Mouse (Mus musculus) B cell, adult 2 months (primary cell): ENCODE data around the gene Rfxap.
A peak's percentile ranks its signal among the peaks of the same experiment; 100 is the strongest.

Source experiments
- DNase-seq, 2 experiments: peaks; one replicate each; pipeline ENCODE4 v3.0.0; 2022

The Rfxap gene

GRCm38 (mm10) chr3:54766034-54766433, 41.6 kb downstream of the Rfxap start:
- DNase-seq: no peak

- DNase-seq: peak; percentile 28 to 32
These were observed 42.1 kb downstream of the Rfxap start for GRCm38 (mm10) chr3:54765521-54765920.

- no peak for DNase-seq
These were observed 43.2 kb downstream of the Rfxap start for GRCm38 (mm10) chr3:54764418-54764817.

DNA sequence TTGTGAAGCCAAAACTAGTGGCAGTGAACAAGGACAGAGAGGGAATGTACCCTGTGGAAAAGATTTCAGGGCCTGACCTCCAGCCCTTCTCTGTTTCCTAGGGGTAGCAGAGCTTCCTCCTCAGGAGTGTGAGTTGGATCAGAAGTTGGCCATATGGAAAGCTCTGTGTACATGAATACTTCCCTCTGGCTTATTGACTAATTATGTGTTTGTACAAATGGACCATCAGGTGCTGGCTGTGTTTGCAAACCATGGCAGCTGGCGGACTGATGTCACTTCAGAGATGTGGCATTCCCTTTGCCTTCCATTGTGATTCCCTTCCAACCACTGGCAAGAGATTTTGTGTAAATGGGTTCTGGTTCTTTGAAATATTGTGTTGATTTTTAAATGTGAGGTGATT, 46.3 kb downstream of the Rfxap start:
- DNase-seq: no peak

DNA sequence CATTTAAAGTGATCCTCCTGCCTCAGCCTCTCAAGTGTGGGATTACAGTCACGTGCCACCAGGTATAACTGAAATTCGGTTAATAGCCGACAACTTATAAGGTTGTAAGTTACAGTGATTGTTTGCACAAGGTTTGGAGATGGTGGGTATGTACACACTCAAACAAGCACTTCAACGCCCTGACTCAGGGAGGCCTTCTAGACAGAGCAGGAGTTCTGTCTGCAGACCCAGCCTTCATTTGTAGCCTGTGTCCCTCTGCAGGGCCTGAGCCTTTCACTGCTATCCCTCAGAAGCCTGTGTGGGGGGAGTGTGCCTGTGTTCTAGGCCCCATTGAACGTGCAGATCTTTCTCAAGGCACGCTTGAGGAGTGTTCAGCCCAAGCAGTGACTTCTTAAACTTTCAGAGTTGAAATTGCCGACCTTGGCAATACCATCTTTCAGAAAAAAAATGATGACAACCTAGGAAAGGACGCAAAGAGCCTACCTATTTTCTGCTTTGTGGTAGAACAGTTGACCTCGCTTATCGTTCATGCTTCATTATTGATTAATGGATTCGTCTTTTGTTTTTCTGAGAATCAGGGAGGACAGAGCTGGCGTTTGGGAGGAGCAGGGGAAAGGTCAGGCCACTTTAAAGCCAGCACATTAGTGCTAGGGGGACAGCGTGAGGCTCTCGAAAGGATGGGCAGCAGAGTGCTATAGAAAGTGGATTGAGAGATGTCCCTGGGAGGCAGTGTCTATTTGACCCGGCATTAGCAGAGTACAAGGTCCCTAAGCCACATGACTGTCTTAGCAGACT, 47.1 kb downstream of the Rfxap start:
- no peak for DNase-seq

DNA sequence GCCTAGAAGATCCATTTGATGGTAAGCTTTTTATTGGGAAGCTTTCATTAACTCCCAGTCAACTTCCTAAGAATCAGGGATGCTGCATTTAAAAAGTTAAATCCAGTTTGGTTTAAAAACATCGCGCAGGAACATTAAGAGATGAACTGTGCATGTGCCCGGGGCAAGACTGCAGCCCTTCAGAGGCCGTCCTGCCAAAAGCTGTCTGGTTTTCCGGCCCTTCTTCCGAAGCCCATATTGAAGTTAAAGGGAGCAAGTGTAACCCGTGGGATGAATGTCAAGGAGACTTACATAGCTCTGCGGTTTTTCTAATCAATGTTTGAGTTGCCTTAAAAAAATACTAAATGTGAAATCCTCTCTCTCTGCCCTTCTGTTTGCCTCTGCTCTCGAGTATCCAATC, 48.4 kb downstream of the Rfxap start:
- DNase-seq: no peak

GRCm38 (mm10) chr3:54757446-54757845, 50.1 kb downstream of the Rfxap start:
- DNase-seq: no peak

- no peak for DNase-seq
These were observed 51.5 kb downstream of the Rfxap start for GRCm38 (mm10) chr3:54756058-54756457.

GRCm38 (mm10) chr3:54755145-54756041, 52.2 kb downstream of the Rfxap start, which contains the start of gene Smad9:
Smad9 (plus strand) TSS chr3:54755582.
- no peak for DNase-seq

GRCm38 (mm10) chr3:54753411-54753810, 54.2 kb downstream of the Rfxap start:
- DNase-seq: no peak
